Mouse (Mus musculus): ENCODE results near the gene Rnase2b.
"Not testable (repeated sequence)": the region's sequence is repeated elsewhere in the genome, so short reads cannot be mapped to it uniquely, and the experiment has no call there.

DNA sequence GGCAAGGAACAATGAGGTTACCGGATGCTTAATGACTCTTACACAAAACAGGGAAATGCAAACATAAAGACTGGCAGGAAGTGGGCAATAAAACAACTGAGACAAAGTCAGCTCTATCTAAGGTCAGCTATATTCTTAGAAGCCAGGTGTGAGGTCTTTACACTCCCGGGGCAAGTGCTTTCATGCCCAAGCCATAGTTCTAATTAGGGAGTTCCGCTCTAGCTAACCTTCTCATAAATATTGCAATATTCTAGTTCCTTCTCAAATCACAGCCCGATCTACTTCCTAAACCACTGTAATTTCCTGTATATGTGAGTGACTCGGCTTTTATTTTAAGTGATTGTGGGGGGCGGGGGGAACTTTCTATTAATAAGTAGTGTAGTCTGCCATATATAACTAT, 1.3 kb downstream of the Rnase2b start:
- not testable (repeated sequence) for TF ChIP-seq POLR2A (IDR thresholded peaks at IDR 0.05; ENCODE audit: borderline replicate concordance, extremely low read depth, insufficient read depth, insufficient read length, poor library complexity, severe bottlenecking); CTCF (IDR thresholded peaks at IDR 0.05; ENCODE audit: borderline replicate concordance, extremely low read depth, insufficient read depth, insufficient read length)
